Mouse (Mus musculus): ENCODE data around the gene Fgd3.

Fgd3 gene

DNA sequence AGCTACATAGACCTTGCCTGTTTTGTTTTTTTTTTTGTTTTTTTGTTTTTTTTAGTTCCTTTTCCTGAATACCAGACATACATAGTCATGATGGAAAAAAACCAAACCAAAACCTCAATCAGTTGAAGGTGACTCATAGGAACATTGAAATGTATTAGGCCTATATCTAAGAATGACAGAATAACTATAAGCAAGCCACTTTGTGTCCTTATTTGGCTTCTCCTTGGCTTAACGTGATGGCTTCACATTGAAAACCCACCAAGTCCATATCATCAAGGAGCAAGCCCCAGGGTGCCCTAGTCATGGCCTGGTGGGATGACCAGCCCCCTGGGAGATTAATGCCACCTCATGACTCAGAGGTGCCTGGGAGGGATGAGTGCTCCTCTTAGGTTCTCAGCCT, 19.3 kb downstream of the Fgd3 start:
- DNase-seq, result no peak

DNA sequence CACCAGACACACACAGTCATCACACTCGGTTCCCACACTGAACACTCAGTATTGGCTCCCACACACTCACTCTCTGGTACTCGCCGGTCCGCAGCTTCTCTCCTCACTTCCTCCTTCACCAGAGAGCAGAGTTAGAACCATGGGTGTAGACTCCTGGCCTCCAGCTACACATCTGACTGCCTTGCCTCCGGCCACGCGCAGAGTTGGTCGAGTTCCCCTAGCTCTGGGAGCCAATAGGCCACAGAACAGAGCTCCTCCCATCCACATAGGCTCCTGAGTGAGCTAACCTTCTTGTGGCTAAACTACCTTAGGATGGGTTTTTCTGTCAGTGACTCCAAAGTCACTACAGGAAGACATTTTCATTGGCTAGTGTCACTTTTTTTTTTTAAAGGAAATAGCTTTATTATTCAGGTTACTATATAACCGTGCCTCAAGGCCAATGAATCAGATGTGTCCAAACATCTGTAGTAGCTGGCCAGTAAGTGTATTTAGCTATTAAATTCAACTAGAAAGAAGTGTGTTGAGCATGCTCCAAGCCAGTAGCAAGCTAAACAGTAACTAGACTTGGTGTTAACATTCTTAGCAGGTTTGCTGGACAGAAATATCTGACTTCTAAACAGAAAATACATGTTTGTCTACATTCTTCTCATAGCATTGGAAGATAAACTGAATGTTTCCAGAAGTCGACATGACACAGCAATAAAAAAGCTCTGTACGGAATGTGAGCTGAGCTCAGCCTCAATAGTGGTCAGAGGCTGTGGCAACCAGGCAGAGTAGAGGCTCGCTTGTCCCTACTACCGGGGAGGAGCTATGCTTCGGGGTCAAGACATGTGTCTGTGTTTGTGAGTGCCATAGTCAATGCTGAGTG, 21.4 kb downstream of the Fgd3 start:
- DNase-seq, result no peak

DNA sequence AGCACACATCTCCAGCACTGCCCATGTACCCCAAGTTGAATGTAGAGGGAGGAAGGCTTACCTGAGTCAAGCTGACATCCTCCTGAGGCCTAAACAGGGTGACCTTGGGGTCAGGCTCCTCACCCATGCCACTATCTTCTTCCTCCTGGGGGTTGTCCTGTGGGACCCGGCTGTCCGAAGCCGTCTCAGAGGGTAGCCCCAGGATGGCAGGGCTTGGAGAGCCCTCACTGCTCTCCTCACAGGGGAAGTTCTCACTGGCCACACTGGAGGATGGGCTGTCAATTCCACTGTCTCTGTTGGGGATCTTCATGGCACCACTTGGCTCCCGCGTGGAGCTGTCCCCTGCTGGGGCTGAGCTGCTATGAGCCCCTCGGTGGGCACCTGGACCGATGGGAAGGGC, 23.8 kb downstream of the Fgd3 start:
- no peak for DNase-seq

GRCm38 (mm10) chr13:49294108-49294507, 26.0 kb downstream of the Fgd3 start:
- DNase-seq, result no peak

DNA sequence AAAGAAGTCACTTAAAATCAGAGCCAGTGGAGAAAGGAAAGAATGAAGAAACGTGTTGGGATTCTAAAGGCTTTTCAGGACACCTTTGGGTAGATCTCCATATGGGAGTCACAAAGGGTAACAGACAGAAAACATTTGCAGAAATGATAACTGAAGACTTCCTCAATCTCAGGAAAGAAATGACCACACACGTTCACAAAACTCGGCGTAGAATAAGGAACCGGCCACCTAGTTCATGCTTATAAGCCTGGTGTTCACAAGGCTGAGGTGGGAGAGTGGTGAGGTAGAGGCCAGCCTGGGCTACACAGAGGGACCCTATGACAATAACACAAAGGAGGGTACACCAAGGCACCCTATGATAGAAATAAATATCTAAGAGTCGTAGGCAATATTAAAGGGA, 28.2 kb downstream of the Fgd3 start:
- DNase-seq, result no peak

GRCm38 (mm10) chr13:49291398-49291797, 28.7 kb downstream of the Fgd3 start:
- DNase-seq, result peak in 1 of 2 experiments; percentile 47

GRCm38 (mm10) chr13:49287224-49287623, 32.9 kb downstream of the Fgd3 start:
- no peak for DNase-seq

- DNase-seq, result no peak
These were observed 33.4 kb downstream of the Fgd3 start for GRCm38 (mm10) chr13:49286750-49287149.

GRCm38 (mm10) chr13:49283686-49284085, 36.4 kb downstream of the Fgd3 start:
- no peak for DNase-seq

DNA sequence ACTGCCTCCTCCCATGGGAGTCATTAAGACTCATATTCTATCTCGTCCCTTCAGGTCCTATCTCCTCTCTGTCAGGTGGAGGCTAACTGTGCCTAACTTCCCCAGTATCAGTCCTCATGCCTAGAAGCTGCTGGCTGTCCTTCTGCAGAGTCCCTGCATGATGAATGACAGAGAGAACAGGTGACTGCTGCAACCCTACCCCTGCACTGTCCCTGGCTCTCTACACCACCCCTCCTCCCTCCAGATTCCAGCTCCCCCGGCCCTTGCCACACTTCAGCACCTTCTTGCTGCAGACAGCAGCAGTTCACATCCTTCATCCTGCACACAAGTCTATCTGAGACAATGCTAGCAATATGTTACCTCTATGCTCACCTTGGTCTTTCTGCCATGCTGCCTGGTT, 37.9 kb downstream of the Fgd3 start:
- no peak for DNase-seq

- DNase-seq, result no peak
These were observed 48.0 kb downstream of the Fgd3 start for GRCm38 (mm10) chr13:49271831-49272765.

- DNase-seq, result no peak
These were observed 49.6 kb downstream of the Fgd3 start for GRCm38 (mm10) chr13:49270500-49270899.

- DNase-seq, result no peak
These were observed 52.5 kb downstream of the Fgd3 start for GRCm38 (mm10) chr13:49267645-49268044.

- DNase-seq, result no peak
These were observed 59.9 kb downstream of the Fgd3 start for GRCm38 (mm10) chr13:49260036-49260722.

DNA sequence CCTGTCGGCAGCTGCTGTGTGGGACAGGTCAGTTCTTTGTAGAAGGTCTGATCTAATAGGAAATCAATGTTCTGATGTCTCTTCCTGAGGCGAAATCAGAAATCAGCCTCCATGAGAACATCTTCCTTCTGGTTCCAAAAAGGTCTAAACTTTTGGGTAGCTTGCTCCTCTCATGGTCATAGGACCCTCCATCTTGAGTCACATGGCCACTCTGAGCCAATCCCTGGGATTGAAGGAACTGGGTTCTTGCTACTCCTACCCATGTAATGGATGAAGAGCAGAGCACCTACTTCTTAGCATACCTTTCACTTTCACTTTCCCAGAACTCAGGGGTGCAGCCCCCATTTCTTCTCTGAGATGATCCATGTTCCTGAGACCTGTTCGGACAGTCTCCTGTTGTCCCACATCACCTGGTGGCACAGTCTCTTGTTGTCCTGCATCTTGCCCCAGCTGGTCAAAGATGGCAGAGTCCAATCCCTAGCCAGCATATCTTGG, 62.2 kb downstream of the Fgd3 start:
- no peak for DNase-seq

DNA sequence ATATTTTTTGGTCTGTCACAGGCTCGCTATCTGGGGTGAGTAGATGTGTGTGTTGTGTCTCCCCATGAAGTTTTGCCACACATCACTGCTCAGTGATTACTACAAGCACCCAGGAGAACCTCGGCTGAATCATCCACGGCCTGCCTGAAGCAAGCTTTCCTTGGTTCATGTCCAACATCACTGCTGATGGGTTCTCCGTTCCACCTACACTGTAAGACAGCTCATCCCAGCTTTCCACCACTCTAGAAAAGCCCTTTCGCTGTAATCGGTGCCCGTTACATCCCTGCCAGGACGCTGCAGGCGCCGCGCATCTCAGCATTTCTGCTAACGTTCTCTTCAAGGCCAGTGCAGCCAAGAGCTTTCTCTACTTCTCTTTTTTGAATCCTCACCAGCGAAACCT, 67.4 kb downstream of the Fgd3 start:
- DNase-seq, result no peak

DNA sequence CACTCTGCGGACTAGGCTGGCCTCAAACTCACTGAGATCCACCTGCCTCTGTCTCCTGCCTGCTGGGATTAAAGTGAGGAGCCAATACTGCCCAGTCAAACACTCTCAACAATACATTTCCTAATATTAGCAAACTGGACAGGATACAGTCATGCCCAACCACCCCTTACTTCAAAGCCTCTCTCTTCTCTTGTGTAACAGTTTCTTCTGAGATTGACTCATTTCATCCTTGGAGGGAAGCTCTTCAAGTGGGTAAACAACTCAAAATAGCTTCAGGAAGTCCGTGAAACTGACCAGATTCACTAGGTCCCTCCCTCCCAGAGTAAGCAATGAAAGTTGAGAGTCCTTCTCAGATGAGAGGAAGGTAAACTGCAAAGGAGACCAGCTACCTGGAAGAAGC, 68.0 kb downstream of the Fgd3 start:
- no peak for DNase-seq

DNA sequence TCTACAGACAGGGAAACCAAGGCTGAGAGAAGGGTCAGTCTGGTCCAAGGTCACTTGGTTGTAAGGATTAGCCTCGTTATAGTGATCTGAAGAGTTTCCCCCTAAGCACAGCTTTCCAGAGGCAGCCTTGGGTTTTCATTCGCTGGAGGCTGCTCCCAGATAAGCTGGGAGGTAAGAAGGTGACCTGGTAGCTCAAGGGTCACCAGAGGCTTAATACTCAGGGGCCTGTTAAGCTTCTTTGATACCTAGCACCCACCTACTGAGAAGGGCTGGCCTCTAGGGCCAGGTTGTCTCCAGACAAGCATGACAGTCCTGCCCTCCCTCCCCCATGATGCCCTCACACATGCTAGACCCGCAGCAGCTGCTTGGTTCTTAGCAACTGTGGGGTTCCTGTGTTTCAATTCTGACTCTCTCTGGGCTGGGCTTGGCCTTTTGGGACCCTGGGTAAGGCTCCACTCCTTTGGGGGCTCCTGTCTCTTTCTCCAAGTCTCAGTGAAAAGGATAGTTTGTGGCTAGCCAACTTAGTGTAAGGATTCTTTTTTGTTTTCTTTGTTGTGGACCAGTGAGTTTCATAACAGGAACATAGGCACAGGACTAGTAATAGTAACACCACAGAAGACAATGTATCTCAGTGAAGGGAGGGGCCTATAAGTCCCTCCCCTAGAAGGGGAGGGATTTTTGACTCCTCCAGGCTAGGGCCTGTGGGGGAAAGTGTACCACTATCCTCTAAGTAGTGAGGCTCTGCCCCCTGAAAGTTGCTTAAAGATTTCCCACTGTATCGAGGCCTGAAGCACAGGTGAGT, 69.2 kb downstream of the Fgd3 start:
- DNase-seq, result no peak

DNA sequence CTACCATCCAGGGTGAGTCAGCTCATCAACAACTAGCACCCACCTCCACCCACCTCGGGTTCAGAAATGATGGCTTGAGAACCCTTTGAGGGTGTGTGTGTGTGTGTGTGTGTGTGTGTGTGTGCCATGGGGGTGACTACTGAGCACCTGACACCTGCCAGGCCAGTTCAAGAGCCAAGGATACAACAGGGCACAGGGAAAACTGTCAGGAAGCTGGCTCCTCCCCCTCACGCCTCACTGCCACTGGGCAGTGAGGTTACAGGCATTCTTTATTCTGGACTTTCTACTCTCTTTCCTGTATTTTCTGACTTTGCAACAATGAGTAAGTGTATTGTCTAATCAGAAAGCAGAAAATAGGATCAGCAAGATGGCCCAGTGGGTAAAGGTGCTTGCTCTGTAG, 70.5 kb downstream of the Fgd3 start:
- no peak for DNase-seq

GRCm38 (mm10) chr13:49248923-49249322, 71.2 kb downstream of the Fgd3 start:
- no peak for DNase-seq

GRCm38 (mm10) chr13:49248467-49248862, 71.6 kb downstream of the Fgd3 start, which contains the start of gene Susd3:
TSS of gene Susd3 (minus strand) at chr13:49248706.
- no peak for DNase-seq

All from cerebellum, postnatal 14 days (tissue).